Mouse (Mus musculus) embryonic fibroblast, embryonic 13.5 days (primary cell): ENCODE data around the gene Irf3. TPM values are rescaled to one million over a fixed set of nuclear protein-coding genes. Genes with fewer than 3 reads are reported as not detected.
"Not testable (repeated sequence)": the region's sequence is repeated elsewhere in the genome, so short reads cannot be mapped to it uniquely, and the experiment has no call there.

ENCODE experiments used
- H3K27ac ChIP-seq: 2 replicates; pipeline ENCODE4 v1.5.1; 2012; ENCODE audit warnings: low read length, control low read depth, inconsistent platforms; ENCODE audit not compliant: insufficient read depth
- H3K4me1 ChIP-seq: 2 replicates; pipeline ENCODE4 v1.6.1; 2011; ENCODE audit warnings: low read length; ENCODE audit not compliant: control insufficient read depth, insufficient read depth
- H3K4me3 ChIP-seq: 2 replicates; pipeline ENCODE4 v1.5.1; 2011; ENCODE audit warnings: mild to moderate bottlenecking, control low read depth, low read length; ENCODE audit not compliant: insufficient read depth
- CTCF ChIP-seq: IDR thresholded peaks from 2 replicates; pipeline ENCODE4 v1.5.1; 2011; ENCODE audit warnings: mild to moderate bottlenecking, control low read depth, low read length, moderate library complexity, borderline replicate concordance; ENCODE audit not compliant: insufficient read depth
- POLR2A ChIP-seq: IDR thresholded peaks from 2 replicates; pipeline ENCODE4 v1.6.1; 2011; ENCODE audit warnings: low read depth, mild to moderate bottlenecking, control low read depth, low read length, moderate library complexity
- polyA plus RNA-seq: library from polyadenylated mRNA; stranded (reverse); fragments of >200 nt; gene quantifications from 2 replicates; pipeline ENCODE4 v1.2.4, GENCODE M21; 2011; ENCODE audit warnings: low read depth; ENCODE audit not compliant: missing spikeins, insufficient read length

Irf3 gene
- polyA plus RNA-seq, 1 experiment: 62.2 TPM

DNA sequence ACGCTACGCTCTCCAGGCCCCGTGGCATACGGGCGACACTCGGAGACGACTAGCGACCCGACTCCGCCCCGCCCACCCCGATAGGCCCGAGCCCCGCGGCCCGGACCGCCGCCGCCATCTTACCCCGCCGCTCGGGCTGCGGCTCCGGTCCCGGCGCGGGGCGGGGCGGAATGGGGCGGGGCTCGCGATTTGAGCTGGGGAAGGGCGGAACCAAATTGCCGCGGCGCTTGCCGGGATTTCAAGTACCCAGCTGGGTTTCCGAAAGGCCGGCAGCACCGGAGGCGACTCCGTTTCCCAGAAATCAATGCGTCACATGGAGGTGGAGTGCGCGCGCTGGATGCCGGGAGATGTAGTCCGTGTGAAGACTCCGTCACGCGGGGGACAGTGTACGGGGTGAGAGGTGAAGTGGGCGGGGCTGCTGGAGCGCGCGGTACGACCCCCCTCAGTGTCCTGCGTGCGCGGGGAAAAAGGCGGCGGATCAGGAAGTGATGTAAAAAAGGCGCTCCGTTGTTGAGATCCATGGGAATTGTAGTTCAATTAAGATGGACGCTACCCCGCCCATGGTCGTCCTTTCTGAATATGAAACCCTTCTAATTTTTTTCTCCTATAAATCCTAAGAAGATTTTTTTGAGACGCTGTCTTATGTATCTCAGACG, 18.6 kb downstream of the Irf3 start, which contains the start of gene Scaf1:
Gene Scaf1 (minus strand): TSS at position 407 of the 656 bp plus-strand sequence.
- no peak for TF ChIP-seq CTCF
- TF ChIP-seq POLR2A: peak; percentile 50
- no peaks in the 10 kb centered on the region for H3K4me1 ChIP-seq
- peak within 1 kb of the TSS; percentile 97 for H3K4me3 ChIP-seq
- H3K27ac ChIP-seq: peak within 1 kb of the TSS; percentile 99

- H3K27ac ChIP-seq: peak overlapping the region; percentile 99
- H3K4me3 ChIP-seq: peak overlapping the region; percentile 53
- no peaks in the 10 kb centered on the region for H3K4me1 ChIP-seq
- TF ChIP-seq CTCF (no peak), POLR2A (no peak)
Measured at GRCm38 (mm10) chr7:45016761-45017160, 19.3 kb downstream of the Irf3 start.

GRCm38 (mm10) chr7:45017242-45018061, 20.0 kb downstream of the Irf3 start, which contains the start of gene Rras:
Rras (plus strand) TSS chr7:45017961.
- H3K4me1 ChIP-seq: no peaks in the 10 kb centered on the region
- TF ChIP-seq CTCF (no peak), POLR2A (peak; percentile 87)
- peak within 1 kb of the TSS; percentile 75 for H3K4me3 ChIP-seq
- peak within 1 kb of the TSS; percentile 99 for H3K27ac ChIP-seq

- Histone ChIP-seq H3K4me3 (peak overlapping the region; percentile 75), H3K27ac (peak overlapping the region; percentile 94), H3K4me1 (no peaks in the 10 kb centered on the region)
- peak; percentile 86 for TF ChIP-seq POLR2A
- no peak for TF ChIP-seq CTCF
Measured at GRCm38 (mm10) chr7:45019031-45019571, 21.7 kb downstream of the Irf3 start.

DNA sequence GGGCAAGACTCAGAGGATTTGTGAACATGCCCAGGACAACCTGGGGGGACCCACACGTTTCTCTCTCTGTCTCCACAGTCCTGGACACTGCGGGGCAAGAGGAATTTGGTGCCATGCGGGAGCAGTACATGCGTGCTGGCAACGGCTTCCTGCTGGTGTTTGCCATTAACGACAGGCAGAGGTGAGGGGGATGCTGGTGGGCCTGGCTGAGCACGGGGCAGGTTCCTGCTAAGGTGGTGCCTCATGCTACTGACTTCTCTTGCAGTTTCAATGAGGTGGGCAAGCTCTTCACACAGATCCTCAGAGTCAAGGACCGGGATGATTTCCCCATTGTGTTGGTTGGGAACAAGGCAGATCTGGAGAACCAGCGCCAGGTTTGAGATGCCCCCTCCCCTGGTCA, 22.8 kb downstream of the Irf3 start:
- Histone ChIP-seq H3K27ac (no peak overlapping the region), H3K4me1 (no peaks in the 10 kb centered on the region), H3K4me3 (no peak overlapping the region)
- no peak for TF ChIP-seq CTCF
- no peak for TF ChIP-seq POLR2A

DNA sequence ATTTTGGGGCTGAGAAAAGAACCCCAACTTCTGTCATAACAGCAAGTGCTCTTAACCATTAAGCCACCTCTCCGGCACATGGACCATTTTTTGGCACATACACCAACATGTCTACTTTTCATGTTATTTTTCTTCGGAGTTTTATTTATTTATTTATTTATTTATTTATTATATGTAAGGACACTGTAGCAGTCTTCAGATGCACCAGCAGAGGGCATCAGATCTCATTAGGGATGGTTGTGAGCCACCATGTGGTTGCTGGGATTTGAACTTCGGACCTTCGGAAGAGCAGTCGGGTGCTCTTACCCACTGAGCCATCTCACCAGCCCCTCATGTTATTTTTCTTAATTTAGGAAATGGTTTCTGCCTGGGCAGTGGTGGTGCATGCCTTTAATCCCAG, 26.3 kb downstream of the Irf3 start:
- H3K4me3 ChIP-seq, H3K27ac ChIP-seq, H3K4me1 ChIP-seq: not testable (repeated sequence)

GRCm38 (mm10) chr7:45024281-45025248, 27.1 kb downstream of the Irf3 start:
- H3K4me1 ChIP-seq: no peaks in the 10 kb centered on the region; the same call in 1 of the 2 replicates
- H3K4me3 ChIP-seq: no peak overlapping the region
- TF ChIP-seq CTCF (no peak), POLR2A (0 out of 2 replicates have a peak, but pooled peaks have one; percentile 32)
- H3K27ac ChIP-seq: no peak overlapping the region

DNA sequence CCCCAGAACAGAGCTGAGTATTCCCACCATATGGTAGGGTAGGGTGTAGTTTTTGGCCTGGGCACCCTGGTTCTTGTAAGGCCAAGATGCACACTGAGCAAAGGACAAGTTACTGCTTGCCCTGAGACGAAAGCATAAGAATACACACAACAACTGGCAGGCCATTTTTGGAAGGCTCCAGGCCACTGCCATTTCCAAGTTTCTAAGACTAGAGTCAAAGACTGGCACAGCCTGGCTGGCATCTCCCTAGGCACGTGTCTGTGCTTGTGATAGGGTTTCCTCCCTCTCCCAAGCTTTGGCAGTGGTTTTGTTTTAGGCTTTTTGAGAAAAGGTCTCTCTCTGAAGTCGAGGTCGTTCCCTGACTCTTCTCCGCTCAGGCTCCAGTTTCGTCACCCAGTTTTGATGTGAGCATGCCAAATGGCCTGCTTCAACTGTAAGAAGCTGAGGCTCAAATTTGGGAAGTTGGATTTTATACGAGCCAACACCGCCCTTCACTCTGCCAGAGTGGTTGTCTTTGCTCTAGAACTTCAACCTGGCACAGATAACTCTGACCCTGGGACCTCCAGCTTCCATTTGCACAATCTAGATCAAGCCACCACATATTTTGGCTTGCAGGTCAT, 28.3 kb downstream of the Irf3 start:
- no peak overlapping the region for H3K27ac ChIP-seq
- no peak overlapping the region for H3K4me3 ChIP-seq
- TF ChIP-seq POLR2A (no peak), CTCF (no peak)
- H3K4me1 ChIP-seq: no peaks in the 10 kb centered on the region; the same call in 1 of the 2 replicates

GRCm38 (mm10) chr7:45026256-45026655, 28.8 kb downstream of the Irf3 start:
- Histone ChIP-seq H3K27ac (no peak overlapping the region), H3K4me3 (no peak overlapping the region), H3K4me1 (no peaks in the 10 kb centered on the region; the same call in 1 of the 2 replicates)
- TF ChIP-seq CTCF: no peak
- no peak for TF ChIP-seq POLR2A
